Mouse (Mus musculus) ovary, postnatal 36 days (tissue): Measurements from ENCODE around the gene Lmx1b.
A peak's percentile ranks its signal among the peaks of the same experiment; 100 is the strongest.

Source experiments
- DNase-seq: peaks from one replicate; pipeline ENCODE4 v3.0.0; 2022; ENCODE audit warnings: low spot score, mixed read lengths

Gene Lmx1b

DNA sequence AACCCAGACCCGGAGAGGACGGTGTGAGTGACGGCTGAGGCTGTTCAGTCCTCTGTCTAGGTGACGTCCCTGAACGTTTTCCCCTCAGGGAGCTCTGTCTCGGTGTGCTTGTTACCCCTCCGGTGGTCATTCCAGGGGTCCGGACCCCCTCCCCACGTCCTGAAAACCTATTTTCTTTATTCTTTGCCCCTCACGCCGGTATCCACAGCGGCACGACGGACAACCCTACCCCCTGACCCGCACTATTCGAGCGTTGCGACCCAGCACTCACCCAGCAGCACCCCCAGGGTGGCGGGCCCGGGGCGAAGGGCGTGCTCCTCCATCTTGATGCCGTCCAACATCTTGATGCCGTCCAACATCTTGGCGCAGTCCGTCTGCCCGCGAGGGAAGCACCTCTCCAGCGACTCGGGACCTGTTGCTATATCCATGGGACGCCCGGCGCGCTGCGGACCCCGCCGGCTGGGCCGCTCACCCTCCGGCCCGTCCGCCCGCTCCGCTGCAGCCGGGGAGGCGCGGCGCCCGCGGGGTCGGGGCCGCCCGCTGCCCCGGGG, at the start of gene Lmx1b:
Gene Lmx1b (minus strand): TSS at position 341 of the 551 bp plus-strand sequence.
- no peak for DNase-seq

DNA sequence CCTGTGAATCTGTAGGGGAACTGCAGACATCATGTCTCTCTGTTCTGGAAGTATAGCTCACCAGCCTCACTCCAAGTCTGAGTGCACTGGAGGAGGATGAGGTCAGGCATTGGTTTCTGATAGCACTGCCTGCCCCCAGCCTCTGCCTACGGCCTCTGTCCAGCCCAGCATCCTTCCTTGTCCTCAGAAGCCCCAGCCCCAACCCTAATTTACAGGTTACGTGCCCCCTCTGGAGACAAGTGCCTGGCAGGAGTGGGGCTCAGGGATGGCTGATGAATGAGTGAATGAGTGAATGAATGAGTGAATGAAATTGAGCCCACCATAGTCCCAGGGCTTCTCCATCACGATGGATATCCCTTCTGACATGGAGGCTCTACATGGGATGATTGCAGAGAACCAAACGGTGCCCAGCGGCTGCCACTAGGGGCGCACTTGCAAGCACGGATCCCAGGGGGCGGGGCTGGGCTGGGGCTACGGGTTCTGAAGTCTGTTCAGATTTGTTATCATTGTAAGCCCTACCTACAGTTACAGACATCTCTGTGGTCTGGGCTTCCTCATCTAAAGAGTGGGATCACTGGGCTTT, 49.7 kb upstream of the Lmx1b start:
- DNase-seq = peak; percentile 26

DNA sequence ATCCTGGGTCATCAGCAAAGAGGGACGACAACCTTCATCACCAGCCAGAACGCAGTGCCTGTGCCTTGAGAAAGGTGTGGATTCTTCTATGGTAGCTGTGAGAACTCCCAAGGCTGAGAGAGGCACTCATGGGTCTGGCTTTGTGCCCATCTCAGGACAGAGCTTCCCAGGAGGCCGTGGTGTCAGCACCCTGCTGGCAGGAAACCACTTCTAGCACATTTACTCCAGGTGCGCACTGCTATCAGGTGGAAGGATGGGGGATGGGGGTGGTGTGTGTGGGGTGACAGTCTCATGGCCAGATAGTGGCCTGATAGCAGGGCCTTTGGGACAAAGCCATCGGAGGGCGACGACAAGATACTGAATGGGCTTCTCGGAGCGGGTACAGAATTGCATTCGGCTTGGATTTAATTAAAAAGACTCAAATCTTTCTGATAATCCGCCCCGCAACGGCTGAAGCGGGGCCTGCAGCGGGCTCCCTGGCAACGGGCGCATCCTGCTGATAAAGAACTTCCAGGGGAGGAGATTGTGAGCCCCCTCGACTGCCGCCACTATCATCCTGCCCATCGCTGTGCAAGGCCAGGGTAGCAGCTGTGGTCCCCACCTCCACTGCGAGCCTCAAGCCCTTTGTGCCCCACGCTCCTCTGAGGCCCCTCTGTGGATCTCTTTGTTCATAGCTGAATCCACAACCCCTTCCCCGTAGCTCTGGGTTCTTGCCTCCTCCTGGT, 49.0 kb upstream of the Lmx1b start:
- DNase-seq = no peak

DNA sequence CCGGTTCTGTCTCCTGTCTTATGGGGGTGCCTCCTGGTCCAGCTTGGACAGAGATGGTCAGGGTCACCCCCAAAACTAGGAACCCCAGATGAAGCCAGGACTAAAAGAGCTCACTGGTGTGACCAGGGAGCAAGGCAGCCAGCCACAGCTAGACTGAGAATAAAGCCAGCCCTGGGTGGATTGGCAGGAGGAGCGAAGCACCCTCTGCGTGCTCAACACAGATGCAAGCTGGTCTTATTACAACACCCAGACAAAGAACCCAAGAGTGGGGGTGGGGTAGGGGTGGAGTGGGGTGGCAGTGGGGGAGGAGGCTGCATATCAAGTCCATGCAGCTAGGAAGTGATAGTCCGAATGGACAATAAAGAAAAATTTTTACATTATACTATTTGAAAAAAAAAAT, 43.3 kb upstream of the Lmx1b start:
- no peak for DNase-seq

DNA sequence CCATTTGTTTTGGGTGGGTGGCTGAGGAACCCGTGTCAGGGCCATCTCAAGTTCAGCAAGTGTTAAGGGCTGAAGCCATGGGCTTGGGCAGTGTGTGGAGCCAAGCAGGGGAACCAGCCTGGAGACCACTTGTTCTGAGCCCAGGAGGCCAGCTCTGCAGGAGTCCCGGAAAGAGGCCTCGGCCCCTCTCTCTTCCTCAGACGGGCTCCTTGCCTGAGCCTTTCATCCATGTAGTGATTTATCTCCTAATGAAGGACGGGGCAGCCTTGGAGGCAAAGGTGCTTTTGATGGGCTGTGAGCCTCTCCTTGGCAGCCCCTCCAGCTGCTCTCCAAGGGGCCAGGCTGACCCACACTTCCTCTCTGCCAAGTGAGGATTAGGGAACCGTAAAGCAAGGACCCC, 42.8 kb upstream of the Lmx1b start:
- DNase-seq = no peak

DNA sequence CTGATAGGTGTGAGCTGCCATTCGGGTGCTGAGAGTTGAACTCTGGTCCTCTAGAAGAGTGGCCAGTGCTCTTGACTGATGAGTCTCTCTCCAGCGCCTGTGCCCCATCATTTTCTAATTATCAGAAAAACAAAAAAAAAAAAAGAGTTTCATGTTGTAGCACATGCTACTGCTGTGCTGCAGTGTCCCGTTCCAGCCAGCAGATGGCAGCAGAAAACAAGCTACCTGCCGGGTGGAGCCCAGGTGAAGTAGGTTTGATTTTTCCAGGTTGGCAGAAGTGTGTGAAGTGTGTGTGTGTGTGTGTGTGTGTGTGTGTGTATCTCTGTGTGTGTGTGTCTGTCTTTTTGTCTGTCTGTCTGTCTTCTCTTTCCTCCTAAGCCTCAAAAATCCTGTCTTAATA, 41.9 kb upstream of the Lmx1b start:
- DNase-seq = peak; percentile 55

DNA sequence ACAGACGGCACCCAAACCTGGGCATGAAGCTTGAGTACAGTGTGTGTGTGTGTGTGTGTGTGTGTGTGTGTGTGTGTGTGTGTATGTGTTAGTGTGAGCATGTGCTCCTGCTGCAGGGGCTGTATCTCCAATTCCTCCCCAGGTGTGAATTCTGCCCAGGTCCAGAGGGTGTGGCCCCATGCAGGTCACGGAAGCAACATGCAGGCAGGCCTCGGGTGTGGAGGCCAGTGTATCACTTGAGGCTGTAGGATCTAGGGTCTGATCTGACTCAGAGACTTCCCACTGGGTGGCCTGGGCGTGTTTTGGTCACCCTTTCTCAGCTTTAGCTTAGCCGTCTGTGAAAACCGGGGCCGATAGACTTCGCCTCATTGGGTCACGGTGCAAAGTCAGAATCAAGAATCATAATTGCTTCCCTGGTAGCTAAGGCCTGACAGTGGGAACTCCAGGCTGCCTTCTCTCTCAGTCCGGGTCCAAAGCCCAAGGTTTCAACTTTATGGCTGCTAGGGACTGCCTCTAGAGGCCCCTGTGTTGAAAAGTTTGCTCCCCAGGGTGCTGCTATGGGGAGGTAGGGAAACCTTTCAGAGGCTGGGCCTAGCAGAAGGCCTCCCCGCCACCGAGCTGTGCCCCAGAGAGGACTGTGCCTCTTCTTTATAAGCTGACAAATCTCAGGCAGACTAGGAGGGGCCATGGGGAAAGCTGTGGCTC, 38.8 kb upstream of the Lmx1b start:
- DNase-seq = no peak

DNA sequence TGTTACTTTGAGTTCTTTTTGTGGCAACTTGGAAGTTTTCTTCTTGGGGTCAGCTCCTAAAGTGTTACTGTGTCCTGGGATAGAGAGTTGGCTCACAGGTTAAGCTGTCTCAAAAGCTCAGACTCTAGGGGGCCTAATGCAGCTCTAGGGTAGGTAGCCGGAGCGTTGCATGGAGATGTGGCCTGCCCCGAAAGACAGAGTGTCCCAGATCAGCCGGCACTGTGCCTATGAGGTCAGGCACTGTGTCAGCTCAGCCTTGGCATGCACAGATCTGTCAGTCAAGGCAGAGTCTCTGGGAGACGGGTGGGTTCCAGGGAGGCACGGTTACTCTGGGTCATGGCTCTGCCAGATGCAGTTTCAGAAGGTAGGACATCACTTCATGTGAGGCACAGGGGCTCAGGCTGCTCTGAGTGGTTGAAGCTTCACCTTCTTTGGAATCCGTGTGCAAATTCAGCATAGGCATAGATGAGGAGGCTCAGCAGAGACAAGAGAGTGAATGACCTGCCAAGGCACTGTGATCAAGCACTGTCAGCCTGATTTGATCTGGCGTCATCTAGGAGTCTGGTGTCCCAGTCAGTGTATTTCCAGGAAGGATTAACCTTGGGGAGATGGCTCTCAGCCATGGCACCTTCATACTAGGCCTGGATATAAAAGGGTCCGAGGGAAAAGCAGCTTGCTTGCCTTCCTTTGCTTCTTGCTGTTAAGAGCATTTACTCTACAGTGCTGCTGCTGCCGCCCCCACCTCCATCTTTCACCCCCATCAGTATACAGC, 32.6 kb upstream of the Lmx1b start:
- DNase-seq = no peak

DNA sequence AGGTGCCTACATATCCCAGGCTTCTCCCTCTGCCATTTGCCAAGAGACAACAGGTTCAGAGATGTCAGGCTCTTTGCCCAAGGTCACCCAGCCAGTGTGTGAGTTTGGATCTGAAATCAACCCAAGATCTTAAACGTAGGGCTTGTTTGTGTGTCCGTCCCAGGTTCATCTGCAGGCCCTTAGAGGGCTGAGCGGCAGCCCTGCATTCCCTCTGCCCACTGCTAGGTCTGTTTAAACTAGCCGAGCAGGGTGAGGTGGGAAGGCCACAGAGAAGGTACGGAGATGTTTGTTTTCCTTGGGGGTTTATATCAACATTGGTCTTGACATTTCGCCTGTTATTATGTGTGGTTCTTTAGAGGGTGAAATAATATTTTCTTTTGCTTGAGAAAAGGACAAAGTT, 28.4 kb upstream of the Lmx1b start:
- DNase-seq = no peak

DNA sequence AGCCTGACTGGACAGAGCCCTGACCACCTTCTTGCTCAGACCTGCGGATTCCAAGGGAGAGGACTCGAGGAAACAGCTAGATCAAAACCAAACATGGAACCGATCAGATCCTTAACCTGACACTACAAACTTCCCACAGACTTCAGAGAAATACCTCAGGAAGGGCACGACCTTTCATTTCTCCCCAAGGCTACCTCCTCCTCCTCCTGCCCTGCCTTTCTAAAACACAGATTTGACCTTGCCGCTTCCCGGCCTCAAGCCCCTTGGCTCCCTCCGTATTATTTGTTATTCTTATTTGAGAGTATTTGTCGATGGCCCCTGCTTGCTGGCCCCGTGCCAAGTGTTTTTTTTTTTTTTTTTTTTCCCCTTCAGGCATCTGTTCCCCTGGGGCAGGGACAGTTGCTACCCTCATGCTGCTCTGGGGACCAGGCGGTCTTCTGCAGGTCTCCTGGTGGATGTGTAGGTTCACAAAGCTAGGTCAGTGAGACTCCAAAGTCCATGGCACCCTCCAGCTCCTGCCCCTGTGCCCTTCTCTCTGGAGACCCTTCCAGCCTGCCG, 26.2 kb upstream of the Lmx1b start:
- DNase-seq = no peak

DNA sequence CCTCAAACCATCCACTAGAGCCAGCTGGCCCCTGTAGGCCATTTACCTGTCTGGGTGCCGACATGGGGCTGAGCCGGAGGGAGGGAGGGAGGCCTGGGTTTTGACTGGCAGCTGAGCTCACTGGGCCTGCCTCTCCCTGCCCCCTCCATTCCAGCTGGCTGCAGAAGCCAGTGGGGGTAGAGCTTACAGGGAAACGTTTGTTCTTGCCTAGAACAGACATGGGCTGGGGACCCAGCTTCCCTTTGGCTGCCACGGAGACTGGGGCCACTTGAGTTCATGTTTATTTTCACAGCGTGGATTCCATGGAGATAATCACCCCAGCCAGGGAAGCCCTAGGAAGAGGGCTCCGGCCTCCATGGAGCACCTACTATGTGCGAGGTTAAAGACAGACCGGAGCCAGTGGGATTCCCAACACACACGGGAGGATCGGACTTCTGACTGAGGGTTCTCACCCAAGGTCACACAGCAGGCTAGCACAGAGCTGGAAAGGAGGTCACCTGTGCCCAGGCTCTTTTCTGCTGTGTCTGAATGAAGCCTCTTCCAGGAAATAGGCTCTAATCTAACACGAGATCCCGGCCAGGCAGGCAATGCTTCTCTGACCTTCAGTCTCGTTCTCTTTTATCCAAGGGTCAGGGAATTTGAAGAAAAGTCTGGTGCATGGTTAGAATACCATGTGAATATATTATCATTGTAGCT, 25.2 kb upstream of the Lmx1b start:
- no peak for DNase-seq

DNA sequence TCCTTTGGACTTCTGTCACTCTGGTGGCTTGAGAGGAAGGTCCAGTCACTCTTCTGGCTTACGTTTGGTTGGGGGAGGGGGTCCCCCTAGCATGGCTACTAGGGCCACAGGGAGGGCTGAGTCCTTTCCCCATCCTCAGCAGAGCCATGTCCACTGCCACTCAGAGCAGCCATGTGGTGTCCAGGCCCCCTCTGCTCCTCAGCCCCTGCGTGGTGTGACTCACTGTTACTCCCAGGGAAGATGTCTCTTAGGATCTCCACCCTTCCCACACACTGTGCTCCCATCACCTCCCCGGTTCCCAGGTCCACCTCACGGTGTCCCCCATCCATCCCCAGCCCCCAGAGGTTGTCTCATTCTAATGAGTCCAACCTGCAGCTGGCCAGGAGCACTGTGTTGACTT, 24.4 kb upstream of the Lmx1b start:
- DNase-seq = no peak

DNA sequence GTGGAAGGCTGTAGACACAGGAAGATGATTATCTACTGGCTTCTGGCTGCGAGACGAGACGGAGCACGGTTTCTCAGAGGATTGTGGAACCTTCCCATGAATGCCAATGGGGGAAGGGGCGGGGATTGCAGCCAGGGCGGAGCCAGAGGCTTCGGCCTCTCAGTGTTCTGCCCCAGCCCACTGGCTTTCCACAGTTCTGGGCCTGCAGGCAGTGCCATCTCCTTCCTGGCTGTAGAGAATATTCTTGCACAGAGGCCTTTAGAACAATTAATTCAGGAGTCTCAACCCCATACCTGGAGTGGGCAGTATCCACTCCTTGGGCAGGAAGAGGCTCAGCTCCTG, 18.9 kb upstream of the Lmx1b start:
- DNase-seq = peak; percentile 42

DNA sequence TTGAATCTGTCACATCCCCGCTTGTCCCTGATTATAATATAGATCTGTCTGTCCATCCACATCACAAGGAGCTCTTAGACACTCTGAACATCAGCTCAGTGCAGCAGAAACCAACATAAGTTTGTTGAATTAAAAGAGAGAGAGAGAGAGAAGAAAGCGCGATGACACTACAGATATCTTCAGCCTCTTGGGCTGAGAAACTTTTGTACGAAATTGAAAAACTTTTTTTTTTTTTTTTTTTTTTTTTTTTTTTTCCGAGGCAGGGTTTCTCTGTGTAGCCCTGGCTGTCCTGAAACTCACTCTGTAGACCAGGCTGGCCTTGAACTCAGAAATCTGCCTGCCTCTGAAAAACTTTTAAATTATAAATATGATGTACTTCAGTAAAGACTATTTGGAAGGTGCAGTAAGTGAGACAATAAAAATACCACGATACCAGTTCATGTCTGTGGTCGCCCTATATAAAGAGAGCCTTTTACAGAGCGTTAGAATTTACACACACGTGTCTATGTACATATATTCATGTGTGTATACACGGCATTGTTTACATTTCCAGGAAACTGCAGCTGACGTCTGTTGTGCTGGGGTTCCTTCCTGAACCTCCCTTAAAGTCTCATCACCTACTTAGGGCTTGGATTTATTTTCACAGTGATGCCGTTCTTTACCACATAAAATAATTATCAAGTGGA, 18.4 kb upstream of the Lmx1b start:
- no peak for DNase-seq

DNA sequence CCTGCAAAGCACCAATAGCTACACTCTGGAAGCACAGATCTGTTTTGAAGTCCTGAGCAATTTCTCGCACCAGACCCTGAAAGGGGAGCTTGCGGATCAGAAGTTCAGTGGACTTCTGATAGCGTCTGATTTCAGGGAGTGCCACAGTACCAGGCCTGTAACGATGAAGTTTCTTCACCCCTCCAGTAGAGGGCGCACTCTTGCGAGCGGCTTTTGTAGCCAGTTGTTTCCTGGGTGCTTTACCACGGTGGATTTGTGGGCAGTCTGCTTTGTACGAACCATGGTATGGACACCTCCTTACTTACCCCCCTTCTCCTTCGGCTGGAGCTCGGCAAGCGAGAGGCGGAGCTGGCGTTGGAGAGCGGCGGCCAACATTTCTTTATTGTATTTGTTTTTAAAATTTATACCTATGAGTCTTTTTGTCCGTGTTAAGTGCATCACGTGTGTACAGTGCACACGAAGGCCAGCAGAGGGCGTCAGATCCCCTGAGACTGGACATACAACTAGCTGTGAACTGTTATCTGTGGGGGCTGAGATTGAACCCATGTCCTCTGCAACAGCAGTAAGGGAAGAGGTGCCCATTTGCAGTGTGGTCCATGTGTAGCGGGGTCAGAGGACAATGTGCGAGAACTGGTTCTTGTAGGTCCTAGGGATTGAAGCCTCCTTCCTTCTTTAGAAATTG, 12.3 kb upstream of the Lmx1b start:
- no peak for DNase-seq

DNA sequence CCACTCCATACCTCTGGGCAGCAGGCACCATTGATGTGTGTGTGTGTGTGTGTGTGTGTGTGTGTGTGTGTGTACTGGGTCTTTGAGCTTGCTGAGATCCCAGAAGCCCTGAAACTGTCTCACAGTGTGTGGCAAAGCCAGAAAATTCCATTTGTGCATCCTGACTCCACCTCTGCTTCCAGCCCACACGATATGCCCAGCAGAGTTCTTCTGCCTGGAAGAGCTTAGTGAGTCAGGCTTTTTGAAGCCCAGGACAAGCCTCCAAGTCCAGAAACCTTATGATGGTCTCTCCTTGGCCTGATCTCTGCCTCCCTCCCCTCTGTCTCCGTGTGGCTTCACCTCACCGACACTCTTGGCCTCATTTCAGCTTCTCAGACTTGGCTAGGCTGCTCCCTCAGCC, 9.1 kb upstream of the Lmx1b start:
- no peak for DNase-seq

DNA sequence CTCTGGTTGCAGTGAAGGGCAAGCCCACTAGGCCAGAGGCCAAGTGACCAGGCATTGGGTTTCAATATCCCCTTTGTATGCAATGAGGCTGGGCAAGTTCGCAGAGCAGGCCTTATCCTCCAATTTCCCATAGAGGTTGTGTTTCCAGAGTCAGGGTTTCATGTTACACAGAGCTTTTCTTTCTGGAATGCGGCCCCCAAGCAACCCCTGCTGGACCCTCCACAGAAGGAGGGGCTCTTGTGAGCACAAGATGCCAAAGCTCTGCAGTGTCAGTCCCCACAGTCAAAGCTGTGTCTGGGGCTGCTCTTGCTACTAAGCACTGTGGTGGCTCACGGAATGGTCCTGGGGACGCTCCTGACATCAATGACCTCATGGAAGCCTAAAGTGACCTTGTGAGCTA, 8.6 kb upstream of the Lmx1b start:
- no peak for DNase-seq

DNA sequence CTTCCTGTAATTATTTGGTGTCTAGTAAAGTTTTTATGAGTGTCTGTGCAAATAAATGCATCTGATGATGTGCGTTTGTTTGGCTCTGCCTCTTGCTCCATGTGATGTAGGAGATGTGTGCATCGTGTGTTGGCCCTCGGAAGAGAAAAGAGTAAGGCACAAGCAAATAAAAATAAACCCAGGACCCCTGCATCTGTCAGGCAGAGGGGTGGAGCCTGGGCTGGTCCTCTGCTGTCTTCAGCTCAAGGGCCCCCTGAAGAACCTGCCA, 5.9 kb upstream of the Lmx1b start:
- DNase-seq = no peak

DNA sequence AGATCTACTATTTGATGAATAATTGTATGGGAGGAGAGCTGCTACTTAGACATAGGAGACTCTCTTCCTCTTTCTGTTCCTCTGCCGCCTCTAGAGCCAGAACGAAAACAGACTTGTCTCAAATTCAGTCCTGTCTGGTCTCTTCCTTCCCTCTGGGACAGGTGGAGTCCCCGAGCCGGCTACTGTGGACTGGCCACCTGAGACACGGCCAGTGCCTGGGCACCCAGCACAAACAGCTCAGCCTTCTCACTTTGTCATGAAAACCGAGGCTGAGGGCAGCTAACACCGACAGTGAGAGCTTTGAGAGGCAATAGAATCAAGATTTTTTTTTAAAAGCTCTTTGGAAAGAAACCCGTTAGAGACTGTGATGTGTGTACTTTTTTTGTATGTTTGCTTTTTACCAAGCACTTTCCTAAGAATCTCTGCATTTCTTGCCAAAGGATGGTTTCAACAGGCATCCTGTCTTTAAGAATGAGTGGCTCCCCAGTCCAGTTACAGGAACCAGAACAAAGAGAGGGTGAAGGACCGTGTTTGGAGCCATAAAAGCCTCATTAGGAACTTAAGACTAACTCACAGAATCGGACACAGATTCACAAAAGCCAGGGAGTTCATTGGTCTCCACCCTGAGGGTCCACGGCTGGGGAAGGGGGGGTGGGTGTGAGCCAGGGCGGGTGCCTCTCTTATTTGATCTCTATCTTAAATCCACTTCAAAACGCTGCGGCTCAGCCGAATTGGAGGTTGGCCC, 5.4 kb upstream of the Lmx1b start:
- no peak for DNase-seq
